Mouse (Mus musculus) neural tube, embryonic 14.5 days (tissue): Measurements from ENCODE around the gene L3mbtl1. TPM values are rescaled to one million over a fixed set of nuclear protein-coding genes. Genes with fewer than 3 reads are reported as not detected.
A peak's percentile ranks its signal among the peaks of the same experiment; 100 is the strongest.

Experiments used
- ATAC-seq: fragments of 200-750 bp; cut with Nextera tagmentation; 2 replicates; pipeline ENCODE4 v1.8.0; 2017; ENCODE audit warnings: low read depth, mild to moderate bottlenecking, moderate TSS enrichment, moderate library complexity
- H3K27ac ChIP-seq: fragments of 300-500 bp; sonication (generic); 2 replicates; pipeline ENCODE4 v1.5.1; 2014; ENCODE audit warnings: low read depth, mild to moderate bottlenecking, control low read depth, low read length, moderate library complexity, mixed read lengths
- H3K27me3 ChIP-seq: fragments of 300-500 bp; sonication (generic); 2 replicates; pipeline ENCODE4 v1.6.1; 2014; ENCODE audit warnings: low read length; ENCODE audit not compliant: control insufficient read depth, insufficient read depth
- H3K36me3 ChIP-seq: fragments of 300-500 bp; sonication (generic); 2 replicates; pipeline ENCODE4 v1.6.1; 2014; ENCODE audit warnings: low read length, mixed read lengths; ENCODE audit not compliant: control insufficient read depth, insufficient read depth
- H3K4me1 ChIP-seq: fragments of 300-500 bp; sonication (generic); 2 replicates; pipeline ENCODE4 v1.6.1; 2014; ENCODE audit warnings: low read length; ENCODE audit not compliant: control insufficient read depth, insufficient read depth
- H3K4me2 ChIP-seq: fragments of 300-500 bp; sonication (generic); 2 replicates; pipeline ENCODE4 v1.6.1; 2014; ENCODE audit warnings: mild to moderate bottlenecking, low read depth, low read length, control low read depth
- H3K4me3 ChIP-seq: fragments of 300-500 bp; sonication (generic); 2 replicates; pipeline ENCODE4 v1.5.1; 2014; ENCODE audit warnings: low read depth, low read length, control low read depth, mixed read lengths
- H3K9ac ChIP-seq: fragments of 300-500 bp; sonication (generic); replicated peaks from 2 replicates; pipeline ENCODE4 v1.6.1; 2014; ENCODE audit warnings: low read depth, mild to moderate bottlenecking, control low read depth, low read length, mixed read lengths
- H3K9me3 ChIP-seq: fragments of 300-500 bp; sonication (generic); 2 replicates; pipeline ENCODE4 v1.6.1; 2016; ENCODE audit warnings: low read length; ENCODE audit not compliant: control insufficient read depth
- WGBS: fragments of 180-500 bp; shearing (Covaris S2); extraction: QIAGEN DNeasy Blood & Tissue Kit; methylation state at CpG from one replicate; pipeline ENCODE4 v1.1.7; 2014; 5-methylcytosine and 5-hydroxymethylcytosine counted together
- polyA plus RNA-seq: library from polyadenylated mRNA; unstranded; fragments of >200 nt; fragmentation: Nextera tagmentation; extraction: Ambion mirVana; gene quantifications from 2 replicates; pipeline ENCODE4 v1.2.1, GENCODE M21; 2014

The L3mbtl1 gene
- polyA plus RNA-seq, 1 experiment from 2014 or later: 4.0 TPM

DNA sequence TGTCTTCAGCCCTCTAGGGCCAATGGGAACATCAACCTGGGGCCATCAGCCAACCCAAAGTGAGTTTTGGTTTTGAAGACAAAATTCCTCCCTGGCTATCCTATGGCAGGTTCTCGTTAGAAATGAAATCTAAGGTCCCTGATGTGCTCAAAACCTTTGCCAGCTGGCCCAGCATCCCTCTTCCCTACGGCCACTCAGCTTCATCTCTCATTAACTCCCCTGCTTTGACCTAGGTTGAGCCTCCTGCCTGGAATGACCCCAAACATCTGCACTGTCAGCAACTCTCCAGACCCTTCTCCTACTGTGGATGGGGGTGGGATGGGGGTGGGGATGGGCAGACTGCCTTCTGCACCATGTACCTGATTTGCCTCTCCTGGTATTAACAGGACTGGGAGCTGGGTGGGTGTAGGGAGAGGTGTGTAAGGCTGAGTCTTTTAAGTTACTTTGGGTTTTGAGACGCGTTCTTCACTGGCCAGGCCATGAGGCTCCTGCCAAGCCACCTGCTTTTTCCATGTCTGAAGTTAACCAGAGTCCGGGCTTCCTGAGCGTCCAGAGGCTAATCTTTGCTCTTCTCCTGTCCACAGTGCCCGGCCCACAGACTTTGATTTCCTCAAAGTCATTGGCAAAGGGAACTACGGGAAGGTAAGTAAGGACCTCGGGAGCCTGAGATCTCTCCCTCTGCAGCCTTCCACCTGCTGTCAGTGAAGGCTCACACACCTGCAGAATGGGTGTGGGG lies 50.8 kb downstream of the L3mbtl1 start:
- ATAC-seq: no peak
- Histone ChIP-seq H3K27ac (no peak overlapping the region), H3K4me2 (no peak overlapping the region), H3K4me3 (no peak overlapping the region), H3K36me3 (no peaks in the 10 kb centered on the region), H3K27me3 (no peaks in the 10 kb centered on the region), H3K9me3 (no peaks in the 10 kb centered on the region), H3K9ac (no peak overlapping the region), H3K4me1 (no peaks in the 10 kb centered on the region)
- 87% methylated on average over 9 of the region's 9 CpGs for WGBS

- no peak overlapping the region for H3K27ac ChIP-seq
- 26% methylated on average over 18 of the region's 18 CpGs for WGBS
- H3K27me3 ChIP-seq: no peaks in the 10 kb centered on the region
- peak; percentile 60 for ATAC-seq
- H3K36me3 ChIP-seq: no peaks in the 10 kb centered on the region
- no peak overlapping the region for H3K9ac ChIP-seq
- H3K9me3 ChIP-seq: no peaks in the 10 kb centered on the region
- H3K4me1 ChIP-seq: no peaks in the 10 kb centered on the region
- H3K4me3 ChIP-seq: no peak overlapping the region
- peak overlapping the region; percentile 2; the same call in 1 of the 2 replicates for H3K4me2 ChIP-seq
Observed at GRCm38 (mm10) chr2:162998528-162999230, 55.4 kb downstream of the L3mbtl1 start.

- H3K4me2 ChIP-seq: no peak overlapping the region
- no peaks in the 10 kb centered on the region for H3K27me3 ChIP-seq
- no peaks in the 10 kb centered on the region for H3K9me3 ChIP-seq
- ATAC-seq: no peak
- no peaks in the 10 kb centered on the region for H3K4me1 ChIP-seq
- no peak overlapping the region for H3K4me3 ChIP-seq
- 30% methylated on average over 3 of the region's 3 CpGs for WGBS
- H3K36me3 ChIP-seq: no peaks in the 10 kb centered on the region
- no peak overlapping the region for H3K9ac ChIP-seq
- no peak overlapping the region for H3K27ac ChIP-seq
Observed at GRCm38 (mm10) chr2:162999744-163000143, 56.5 kb downstream of the L3mbtl1 start.

DNA sequence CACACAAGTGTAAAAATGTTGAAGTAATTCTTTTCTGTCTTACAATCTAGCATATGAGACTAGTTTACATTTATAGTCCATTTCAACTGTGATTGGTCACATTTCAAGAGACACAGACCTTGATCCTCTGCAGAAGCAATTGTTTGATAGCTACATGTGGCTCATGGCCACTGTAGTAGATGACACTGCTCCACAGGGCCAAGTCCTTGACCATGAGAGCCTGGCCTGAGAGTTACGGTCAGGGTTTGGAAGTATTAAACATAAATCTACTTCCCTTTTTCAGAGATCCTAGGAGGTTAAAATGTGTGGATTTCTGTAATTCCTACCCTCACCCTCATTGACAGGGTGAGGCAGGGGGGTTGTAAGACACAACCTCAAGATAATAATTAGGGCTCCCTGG lies 57.8 kb downstream of the L3mbtl1 start:
- H3K27ac ChIP-seq: no peak overlapping the region
- no peaks in the 10 kb centered on the region for H3K36me3 ChIP-seq
- H3K27me3 ChIP-seq: no peaks in the 10 kb centered on the region
- no peaks in the 10 kb centered on the region for H3K9me3 ChIP-seq
- no peaks in the 10 kb centered on the region for H3K4me1 ChIP-seq
- no peak overlapping the region for H3K4me3 ChIP-seq
- no peak overlapping the region for H3K9ac ChIP-seq
- ATAC-seq: no peak
- no peak overlapping the region for H3K4me2 ChIP-seq
- WGBS: 95% methylated on average over 1 of the region's 1 CpGs

GRCm38 (mm10) chr2:163007299-163007698 lies 64.0 kb downstream of the L3mbtl1 start:
- Histone ChIP-seq H3K4me3 (no peak overlapping the region), H3K9ac (no peak overlapping the region), H3K9me3 (no peaks in the 10 kb centered on the region), H3K4me1 (no peaks in the 10 kb centered on the region), H3K36me3 (no peaks in the 10 kb centered on the region), H3K4me2 (no peak overlapping the region), H3K27me3 (no peaks in the 10 kb centered on the region), H3K27ac (no peak overlapping the region)
- no peak for ATAC-seq
- WGBS: 81% methylated on average over 4 of the region's 4 CpGs

- H3K9ac ChIP-seq: peak within 1 kb of the TSS; percentile 78
- H3K4me3 ChIP-seq: peak within 1 kb of the TSS; percentile 82
- peak within 1 kb of the TSS; percentile 51 for H3K4me2 ChIP-seq
- peak within 1 kb of the TSS; percentile 55 for H3K27ac ChIP-seq
- no peaks in the 10 kb centered on the region for H3K27me3 ChIP-seq
- H3K9me3 ChIP-seq: no peaks in the 10 kb centered on the region
- ATAC-seq: peak; percentile 97
- H3K4me1 ChIP-seq: peaks cover 11% of the 10 kb centered on the region; the same call in 1 of the 2 replicates
- H3K36me3 ChIP-seq: no peaks in the 10 kb centered on the region
- under 1% methylated on average over 57 of the region's 57 CpGs for whole genome bisulfite sequencing
Observed at GRCm38 (mm10) chr2:163016916-163017743, 73.9 kb downstream of the L3mbtl1 start, which contains the start of gene Ift52. TSS of gene Ift52 (plus strand) at chr2:163017354.

Other genes starting within 250 kb of the L3mbtl1 start
- gene Srsf6, start 11.9 kb upstream of the L3mbtl1 start, polyA plus RNA-seq: 127 and 141 TPM in 2 replicates
- gene Sgk2, start 43.9 kb downstream of the L3mbtl1 start, polyA plus RNA-seq: 0.15 TPM in 1 of 2 replicates, not detected in the other
- 36.8 and 37.2 TPM in 2 replicates for gene Ift52, start 73.9 kb downstream of the L3mbtl1 start, polyA plus RNA-seq
- 1.7 and 1.9 TPM in 2 replicates for gene Mybl2, start 111.2 kb downstream of the L3mbtl1 start, polyA plus RNA-seq
- gene Gtsf1l, start 144.4 kb downstream of the L3mbtl1 start, polyA plus RNA-seq: not detected in 2 replicates